Mouse (Mus musculus) frontal cortex, adult (tissue): ENCODE data around the gene Chgb.

Experiments used
- ATAC-seq: cut with Nextera tagmentation; 2 replicates; pipeline ENCODE4 v1.9.2; 2017; ENCODE audit warnings: mild to moderate bottlenecking, moderate library complexity, mixed read lengths; ENCODE audit not compliant: low TSS enrichment

The Chgb gene

GRCm38 (mm10) chr2:132780978-132781377, at the start of gene Chgb:
Chgb (plus strand) TSS chr2:132781278.
- no peak; the same call in 1 of the 2 replicates for ATAC-seq

- no peak for ATAC-seq
Observed at GRCm38 (mm10) chr2:132732940-132733339, 48.1 kb upstream of the Chgb start.

DNA sequence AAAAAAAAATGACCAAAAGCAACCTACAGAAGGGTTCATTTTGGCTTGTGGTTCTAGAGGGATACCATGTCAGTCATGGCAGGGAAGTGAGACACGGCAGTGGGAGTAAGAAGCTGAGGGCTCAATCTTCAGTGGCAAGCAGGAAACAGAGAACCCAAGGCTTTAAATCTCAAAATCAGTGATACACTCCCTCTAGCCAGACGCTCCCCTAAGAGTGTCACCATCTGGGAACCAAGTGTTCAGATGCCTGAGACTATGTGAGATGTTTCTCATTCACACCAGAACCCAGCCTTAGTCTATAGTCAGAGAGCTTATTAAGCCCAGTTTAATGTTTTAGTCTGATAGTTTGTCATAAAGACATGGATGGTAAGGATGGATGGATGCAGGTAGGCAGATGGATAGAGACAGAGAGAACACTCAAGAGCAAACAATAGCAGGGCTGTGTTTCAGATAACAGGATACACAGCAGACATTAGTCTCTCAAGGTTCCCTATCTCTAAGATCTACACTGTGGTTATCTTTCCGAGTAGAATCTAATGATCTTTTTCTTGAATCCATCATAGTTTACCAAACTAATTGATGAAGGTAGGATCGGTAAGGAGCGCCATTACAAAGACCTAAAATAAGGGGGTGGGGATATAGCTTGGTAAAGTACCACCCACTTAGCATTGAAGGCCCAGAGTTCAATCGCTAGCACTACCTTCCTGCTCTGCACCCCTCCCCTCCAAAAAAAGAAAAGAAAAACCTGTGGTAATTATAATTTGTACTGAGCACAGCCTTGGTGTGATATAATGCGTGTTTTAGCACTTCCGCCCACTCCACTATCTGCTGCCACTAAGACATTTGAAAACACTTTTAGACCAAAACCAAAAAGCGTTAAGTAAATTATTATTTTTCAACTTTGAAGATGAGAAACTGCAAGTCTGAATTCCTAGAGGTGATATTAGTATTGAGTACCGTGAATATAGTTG, 47.2 kb upstream of the Chgb start:
- ATAC-seq: peak; percentile 72

DNA sequence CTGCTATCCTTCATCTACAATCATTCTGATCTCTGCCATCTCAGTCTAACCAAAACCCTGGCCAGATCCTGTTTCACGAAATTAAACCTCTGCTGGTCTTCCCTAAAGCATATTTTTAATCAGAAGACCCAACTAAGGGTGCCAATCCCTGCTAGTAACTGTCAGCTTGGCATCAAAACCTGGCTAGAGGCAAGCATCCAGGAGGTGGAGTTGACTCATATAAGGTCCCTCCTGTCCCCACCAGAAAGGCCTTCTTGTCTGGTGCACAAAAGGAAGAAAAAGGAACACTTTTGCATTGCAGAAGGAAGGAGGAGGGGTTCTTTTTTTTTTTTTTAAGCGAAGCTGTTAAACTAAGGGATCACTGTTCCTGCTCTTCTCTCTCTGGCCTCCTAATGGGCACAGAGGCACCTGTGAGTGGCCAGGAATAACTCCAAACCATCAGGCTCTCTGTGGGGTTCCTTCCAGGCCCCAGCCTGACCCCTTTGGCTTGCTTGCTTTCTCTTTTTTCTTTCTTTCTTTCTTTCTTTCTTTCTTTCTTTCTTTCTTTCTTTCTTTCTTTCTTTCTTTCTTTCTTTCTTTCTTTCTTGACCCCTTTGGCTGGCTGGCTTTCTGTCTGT, 42.2 kb upstream of the Chgb start:
- ATAC-seq: no peak

DNA sequence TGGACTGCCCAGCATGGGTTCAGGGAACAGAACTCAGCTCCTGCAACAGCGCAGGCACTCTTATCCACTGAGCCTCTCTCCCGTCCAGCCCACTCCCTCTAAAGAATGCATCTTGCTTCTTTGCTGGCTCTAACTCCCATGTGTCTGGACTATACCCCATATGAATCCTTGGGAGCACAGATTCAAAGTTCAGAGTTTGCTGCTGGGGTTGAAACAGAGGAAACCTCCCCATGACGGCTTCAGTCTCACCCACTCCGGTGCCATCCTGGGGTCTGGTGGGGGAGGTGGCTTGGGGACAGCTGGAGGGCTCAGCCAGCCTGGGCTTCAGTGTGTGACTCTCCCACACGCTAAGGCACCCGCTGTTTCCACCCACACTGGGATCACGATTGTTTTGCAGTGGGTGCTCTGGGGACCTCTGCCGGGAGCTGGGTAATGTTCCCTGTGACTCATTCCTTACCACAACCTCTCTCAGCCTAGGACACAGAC, 39.2 kb upstream of the Chgb start:
- peak; percentile 92 for ATAC-seq

GRCm38 (mm10) chr2:132744866-132745265, 36.2 kb upstream of the Chgb start:
- no peak for ATAC-seq

DNA sequence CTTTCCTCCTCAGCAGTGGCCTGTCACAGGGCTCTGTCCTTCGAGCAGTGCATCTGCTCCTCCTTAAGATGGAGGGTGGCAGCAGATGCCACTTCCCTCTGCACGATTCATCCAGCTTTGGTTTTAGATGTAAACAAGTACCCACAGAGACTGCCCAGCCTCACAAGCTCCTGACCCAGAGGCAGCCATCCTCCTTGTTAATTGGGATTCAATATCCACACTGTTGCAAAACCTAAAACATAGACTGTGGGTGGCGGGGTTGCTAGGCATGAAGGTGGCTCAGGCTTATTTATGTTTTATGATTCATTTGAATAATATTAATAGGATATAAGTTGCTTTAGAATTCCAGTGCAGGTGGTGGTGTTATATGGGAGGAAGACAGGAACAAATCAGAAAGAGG, 35.0 kb upstream of the Chgb start:
- ATAC-seq: no peak

GRCm38 (mm10) chr2:132750726-132751125, 30.4 kb upstream of the Chgb start:
- no peak for ATAC-seq

GRCm38 (mm10) chr2:132751141-132752066, 29.7 kb upstream of the Chgb start:
- peak; percentile 90 for ATAC-seq

- ATAC-seq: no peak
Observed at GRCm38 (mm10) chr2:132752398-132752797, 28.7 kb upstream of the Chgb start.

- no peak for ATAC-seq
Observed at GRCm38 (mm10) chr2:132753137-132753536, 27.9 kb upstream of the Chgb start.

GRCm38 (mm10) chr2:132757911-132758310, 23.2 kb upstream of the Chgb start:
- peak; percentile 94 for ATAC-seq

- no peak for ATAC-seq
Observed at GRCm38 (mm10) chr2:132770822-132771221, 10.3 kb upstream of the Chgb start.

DNA sequence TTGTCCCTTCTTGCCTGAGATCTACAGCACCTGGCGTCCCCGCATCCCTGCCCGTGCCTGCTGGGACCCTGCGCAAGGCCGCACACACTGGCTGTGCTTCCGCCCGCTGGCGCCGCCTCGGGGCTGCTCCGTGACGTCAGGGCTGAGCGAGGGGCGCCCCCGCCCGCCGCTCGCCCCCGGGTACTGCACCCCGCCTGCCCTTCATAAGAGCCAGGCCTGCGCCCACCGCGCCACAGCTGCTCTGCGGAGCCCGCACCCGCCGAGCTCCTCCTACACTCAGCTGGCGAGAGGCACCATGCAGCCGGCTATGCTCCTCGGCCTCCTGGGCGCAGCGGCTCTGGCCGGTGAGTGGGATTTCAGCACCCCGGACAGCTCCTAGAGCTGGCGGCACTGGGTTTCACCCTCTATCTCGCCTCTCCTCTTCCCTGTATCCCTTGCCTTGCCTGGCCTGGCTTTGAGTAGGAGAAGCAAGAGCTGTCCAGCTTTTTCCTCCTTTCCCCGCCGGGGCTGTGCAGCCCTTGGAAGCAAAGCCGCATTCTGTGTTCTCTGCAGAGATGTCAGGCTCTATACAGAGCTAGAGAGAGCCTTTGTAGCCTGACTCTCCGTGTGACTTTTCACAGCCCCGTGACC, 476 bp downstream of the Chgb start:
- ATAC-seq: peak; percentile 86

- ATAC-seq: no peak
Observed at GRCm38 (mm10) chr2:132784039-132784438, 3.0 kb downstream of the Chgb start.

DNA sequence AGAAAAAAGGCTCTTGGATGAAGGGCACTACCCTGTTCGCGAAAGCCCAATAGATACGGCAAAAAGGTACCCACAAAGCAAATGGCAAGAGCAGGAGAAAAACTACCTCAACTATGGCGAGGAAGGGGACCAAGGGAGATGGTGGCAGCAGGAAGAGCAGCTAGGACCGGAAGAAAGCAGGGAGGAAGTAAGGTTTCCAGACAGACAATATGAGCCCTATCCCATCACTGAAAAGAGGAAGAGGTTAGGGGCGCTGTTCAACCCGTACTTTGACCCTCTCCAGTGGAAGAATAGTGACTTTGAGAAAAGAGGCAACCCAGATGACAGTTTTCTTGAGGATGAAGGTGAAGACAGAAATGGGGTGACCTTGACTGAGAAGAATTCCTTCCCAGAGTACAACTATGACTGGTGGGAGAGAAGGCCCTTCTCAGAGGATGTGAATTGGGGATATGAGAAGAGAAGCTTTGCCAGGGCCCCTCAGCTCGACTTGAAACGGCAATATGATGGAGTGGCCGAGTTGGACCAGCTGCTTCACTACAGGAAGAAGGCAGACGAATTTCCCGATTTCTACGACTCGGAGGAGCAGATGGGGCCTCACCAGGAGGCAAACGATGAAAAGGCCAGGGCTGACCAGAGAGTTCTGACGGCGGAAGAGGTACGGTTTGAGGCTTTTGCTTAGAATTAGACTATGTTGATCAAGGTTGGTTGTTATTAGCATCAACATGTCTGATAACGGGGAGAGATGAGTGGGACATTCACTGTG, 12.5 kb downstream of the Chgb start:
- ATAC-seq: no peak

DNA sequence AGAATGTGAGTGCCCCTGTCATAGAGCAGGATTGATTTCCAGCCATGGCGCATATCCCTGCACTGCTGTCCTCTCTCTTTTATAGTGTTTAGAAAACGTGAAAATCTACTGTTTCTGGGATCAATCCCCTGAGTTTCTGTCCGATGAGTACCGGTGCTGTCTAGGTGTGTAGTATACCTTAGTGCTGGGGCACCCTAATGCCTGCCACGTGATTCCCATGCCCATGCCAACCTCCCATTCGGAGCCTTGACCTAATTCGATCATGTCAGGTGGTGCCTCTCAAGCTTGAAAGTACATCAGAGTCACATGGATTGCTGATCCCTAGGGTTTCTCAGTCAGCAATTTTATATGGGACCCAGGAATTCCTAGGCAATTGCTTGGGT, 13.1 kb downstream of the Chgb start:
- ATAC-seq: no peak

DNA sequence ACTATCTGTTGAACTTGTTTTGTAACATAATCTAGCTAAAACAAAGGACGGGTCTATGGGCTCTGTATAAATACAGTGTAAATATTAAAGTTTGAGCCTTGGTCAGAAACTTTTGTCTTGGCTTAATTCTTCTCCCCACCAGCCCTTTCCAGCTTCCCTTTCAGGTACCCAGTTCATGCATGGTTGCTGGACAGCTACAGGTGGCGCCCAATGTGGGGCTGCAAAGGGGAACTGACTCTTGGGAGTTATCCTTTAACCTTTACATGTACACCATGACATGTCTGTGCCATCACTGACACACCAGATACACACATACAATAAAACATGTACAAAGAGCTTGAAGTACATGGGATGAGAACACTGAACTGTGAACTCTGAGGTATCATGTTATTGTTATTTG, 21.9 kb downstream of the Chgb start:
- ATAC-seq: no peak

GRCm38 (mm10) chr2:132815608-132816314, 34.7 kb downstream of the Chgb start, which contains the start of the genes Trmt6 and Mcm8:
Trmt6 (minus strand) TSS chr2:132816055.
Mcm8 (plus strand) TSS chr2:132816141.
- peak; percentile 100 for ATAC-seq

DNA sequence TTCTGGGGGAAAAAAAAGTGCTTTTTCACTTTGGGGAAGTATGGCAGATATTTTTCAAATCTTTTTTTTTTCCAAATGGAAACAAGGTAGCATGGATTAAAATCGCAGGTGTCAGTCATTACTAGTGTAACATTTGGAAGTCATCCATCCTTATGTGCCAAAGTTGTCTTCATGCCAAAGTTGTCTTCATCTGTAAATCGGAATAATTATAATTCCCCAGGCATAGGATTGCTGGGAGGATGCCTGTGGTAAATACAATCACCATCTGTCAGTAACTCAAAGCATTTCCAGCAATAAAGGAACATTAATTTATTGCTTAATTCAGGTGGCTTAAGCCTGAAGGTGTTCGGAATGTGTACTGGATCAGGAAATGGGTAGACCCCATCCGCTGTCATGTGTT, 60.0 kb downstream of the Chgb start:
- no peak for ATAC-seq
